Mouse (Mus musculus): ENCODE results near the gene Mgst3. TPM values are rescaled to one million over a fixed set of nuclear protein-coding genes. Genes with fewer than 3 reads are reported as not detected.

The Mgst3 gene
- polyA plus RNA-seq, 1 experiment: not detected

DNA sequence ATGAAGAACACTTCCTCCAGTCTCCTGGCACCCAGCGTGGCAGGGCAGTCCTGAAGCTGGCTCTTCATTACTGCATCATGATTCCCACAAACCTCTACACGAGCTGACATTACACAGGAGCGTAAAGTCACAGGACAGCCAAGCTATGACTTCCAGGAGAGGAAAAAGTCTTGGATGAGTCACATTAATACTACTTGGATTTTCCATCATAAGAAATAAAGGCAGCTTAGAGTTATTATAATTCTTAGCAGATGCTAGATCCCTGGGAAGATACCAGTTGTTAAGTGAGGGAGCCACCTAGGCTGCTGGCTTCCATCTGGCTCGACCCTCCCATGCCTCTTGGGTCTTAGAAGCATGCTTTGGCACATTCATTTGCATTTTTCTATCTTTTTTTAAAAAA is 3.3 kb downstream of the Mgst3 start:
- H3K4me1 ChIP-seq (ENCODE audit: control insufficient read depth, insufficient read depth, low read length): peaks cover 20% of the 10 kb centered on the region
- no peak overlapping the region for H3K27ac ChIP-seq (ENCODE audit: insufficient read depth, low read depth, low read length)
- 25% methylated on average over 4 of the region's 4 CpGs for WGBS
- H3K4me3 ChIP-seq (ENCODE audit: insufficient read depth, low read depth, low read length): no peak overlapping the region
- TF ChIP-seq CTCF (IDR thresholded peaks at IDR 0.05; ENCODE audit: insufficient read depth, low read depth, low read length) (no peak), POLR2A (IDR thresholded peaks at IDR 0.05; ENCODE audit: insufficient read depth, low read depth, low read length) (no peak)

- Histone ChIP-seq H3K27ac (ENCODE audit: insufficient read depth, low read depth, low read length) (no peak overlapping the region), H3K4me3 (ENCODE audit: insufficient read depth, low read depth, low read length) (no peak overlapping the region), H3K4me1 (ENCODE audit: control insufficient read depth, insufficient read depth, low read length) (peaks cover 20% of the 10 kb centered on the region)
- TF ChIP-seq CTCF (IDR thresholded peaks at IDR 0.05; ENCODE audit: insufficient read depth, low read depth, low read length): no peak
- no peak for TF ChIP-seq POLR2A (IDR thresholded peaks at IDR 0.05; ENCODE audit: insufficient read depth, low read depth, low read length)
- WGBS: 95% methylated on average over 7 of the region's 7 CpGs
Measured at GRCm38 (mm10) chr1:167389584-167389983, 4.1 kb downstream of the Mgst3 start.

DNA sequence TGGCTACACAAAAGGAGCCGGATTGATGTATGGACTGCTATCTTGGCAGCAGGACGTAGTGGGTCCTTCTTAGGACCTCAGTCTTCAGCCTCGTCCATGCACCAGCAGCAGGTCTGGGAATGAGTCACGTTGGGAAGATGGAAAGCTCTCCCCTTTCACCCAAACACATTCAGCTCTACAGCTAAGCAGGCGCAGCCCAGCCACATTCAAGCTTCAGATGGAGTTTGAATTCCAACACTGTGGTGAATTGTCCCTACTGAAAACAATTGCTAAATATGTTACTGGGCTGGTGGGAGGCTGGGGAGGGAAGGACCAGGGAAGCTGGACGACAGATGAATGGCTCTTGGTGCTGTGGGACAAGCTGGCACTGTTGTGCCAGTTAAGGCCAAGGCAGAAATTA is 5.1 kb downstream of the Mgst3 start:
- no peak overlapping the region for H3K4me3 ChIP-seq (ENCODE audit: insufficient read depth, low read depth, low read length)
- H3K27ac ChIP-seq (ENCODE audit: insufficient read depth, low read depth, low read length): no peak overlapping the region
- TF ChIP-seq CTCF (IDR thresholded peaks at IDR 0.05; ENCODE audit: insufficient read depth, low read depth, low read length) (no peak), POLR2A (IDR thresholded peaks at IDR 0.05; ENCODE audit: insufficient read depth, low read depth, low read length) (no peak)
- peaks cover 20% of the 10 kb centered on the region for H3K4me1 ChIP-seq (ENCODE audit: control insufficient read depth, insufficient read depth, low read length)
- WGBS: 69% methylated on average over 6 of the region's 6 CpGs

GRCm38 (mm10) chr1:167387796-167388195 is 5.8 kb downstream of the Mgst3 start:
- peaks cover 19% of the 10 kb centered on the region for H3K4me1 ChIP-seq (ENCODE audit: control insufficient read depth, insufficient read depth, low read length)
- WGBS: 92% methylated on average over 3 of the region's 3 CpGs
- H3K27ac ChIP-seq (ENCODE audit: insufficient read depth, low read depth, low read length): no peak overlapping the region
- no peak for TF ChIP-seq CTCF (IDR thresholded peaks at IDR 0.05; ENCODE audit: insufficient read depth, low read depth, low read length)
- TF ChIP-seq POLR2A (IDR thresholded peaks at IDR 0.05; ENCODE audit: insufficient read depth, low read depth, low read length): no peak
- no peak overlapping the region for H3K4me3 ChIP-seq (ENCODE audit: insufficient read depth, low read depth, low read length)

- Histone ChIP-seq H3K4me3 (ENCODE audit: insufficient read depth, low read depth, low read length) (no peak overlapping the region), H3K27ac (ENCODE audit: insufficient read depth, low read depth, low read length) (no peak overlapping the region), H3K4me1 (ENCODE audit: control insufficient read depth, insufficient read depth, low read length) (peaks cover 15% of the 10 kb centered on the region)
- no peak for TF ChIP-seq CTCF (IDR thresholded peaks at IDR 0.05; ENCODE audit: insufficient read depth, low read depth, low read length)
- TF ChIP-seq POLR2A (IDR thresholded peaks at IDR 0.05; ENCODE audit: insufficient read depth, low read depth, low read length): no peak
- 71% methylated on average over 2 of the region's 2 CpGs for WGBS
Measured at GRCm38 (mm10) chr1:167387310-167387709, 6.3 kb downstream of the Mgst3 start.

DNA sequence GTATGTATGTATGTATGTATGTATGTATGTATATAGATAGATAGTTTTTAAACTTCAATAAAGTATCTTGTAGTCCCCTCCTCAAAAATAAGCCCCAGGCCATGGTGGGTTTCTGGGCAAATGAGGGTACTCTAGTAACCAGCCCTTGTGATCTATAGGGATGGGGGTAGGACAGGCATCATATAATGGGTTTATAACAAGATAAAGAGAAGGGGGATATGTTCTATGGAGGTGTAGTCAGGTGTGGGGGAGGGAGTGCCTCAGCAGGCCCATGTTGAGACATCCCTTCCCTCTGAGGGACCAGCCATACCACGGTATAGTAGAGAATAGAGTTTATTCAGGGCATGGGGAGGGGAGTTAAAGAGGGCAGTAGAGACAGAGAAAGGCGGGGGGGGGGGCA is 7.2 kb downstream of the Mgst3 start:
- H3K27ac ChIP-seq (ENCODE audit: insufficient read depth, low read depth, low read length): no peak overlapping the region
- peaks cover 15% of the 10 kb centered on the region for H3K4me1 ChIP-seq (ENCODE audit: control insufficient read depth, insufficient read depth, low read length)
- H3K4me3 ChIP-seq (ENCODE audit: insufficient read depth, low read depth, low read length): no peak overlapping the region
- TF ChIP-seq CTCF (IDR thresholded peaks at IDR 0.05; ENCODE audit: insufficient read depth, low read depth, low read length) (no peak), POLR2A (IDR thresholded peaks at IDR 0.05; ENCODE audit: insufficient read depth, low read depth, low read length) (no peak)
- 56% methylated on average over 2 of the region's 2 CpGs for WGBS

GRCm38 (mm10) chr1:167385636-167386035 is 8.0 kb downstream of the Mgst3 start:
- 78% methylated on average over 5 of the region's 5 CpGs for WGBS

DNA sequence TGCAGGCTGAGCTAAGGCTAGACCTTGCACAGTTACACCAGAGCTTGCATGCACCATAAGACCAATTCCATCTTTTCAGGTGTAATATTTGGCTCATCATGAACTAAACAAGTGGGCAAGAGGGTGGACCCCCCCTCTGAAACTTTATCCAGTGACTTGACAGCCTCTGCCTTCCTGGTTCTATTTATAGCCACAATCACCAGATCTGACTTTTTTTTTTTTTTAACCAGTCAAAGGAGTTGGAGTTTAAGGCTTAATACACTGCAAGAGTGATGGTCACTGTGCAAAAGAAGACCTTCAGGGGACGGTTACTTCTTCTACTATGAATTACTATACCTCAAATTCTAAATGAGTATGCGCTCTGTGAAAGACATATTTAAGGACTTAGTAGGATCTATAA is 8.4 kb downstream of the Mgst3 start:
- no peak for TF ChIP-seq CTCF (IDR thresholded peaks at IDR 0.05; ENCODE audit: insufficient read depth, low read depth, low read length)
- TF ChIP-seq POLR2A (IDR thresholded peaks at IDR 0.05; ENCODE audit: insufficient read depth, low read depth, low read length): no peak
- Histone ChIP-seq H3K4me3 (ENCODE audit: insufficient read depth, low read depth, low read length) (no peak overlapping the region), H3K27ac (ENCODE audit: insufficient read depth, low read depth, low read length) (no peak overlapping the region), H3K4me1 (ENCODE audit: control insufficient read depth, insufficient read depth, low read length) (peaks cover 13% of the 10 kb centered on the region)
- WGBS: 94% methylated on average over 2 of the region's 2 CpGs

More at GRCm38 (mm10) chr1:167385636-167386035, 8.0 kb downstream of the Mgst3 start:
- TF ChIP-seq POLR2A (IDR thresholded peaks at IDR 0.05; ENCODE audit: insufficient read depth, low read depth, low read length) (no peak), CTCF (IDR thresholded peaks at IDR 0.05; ENCODE audit: insufficient read depth, low read depth, low read length) (no peak)
- Histone ChIP-seq H3K27ac (ENCODE audit: insufficient read depth, low read depth, low read length) (no peak overlapping the region), H3K4me1 (ENCODE audit: control insufficient read depth, insufficient read depth, low read length) (peaks cover 14% of the 10 kb centered on the region), H3K4me3 (ENCODE audit: insufficient read depth, low read depth, low read length) (no peak overlapping the region)

DNA sequence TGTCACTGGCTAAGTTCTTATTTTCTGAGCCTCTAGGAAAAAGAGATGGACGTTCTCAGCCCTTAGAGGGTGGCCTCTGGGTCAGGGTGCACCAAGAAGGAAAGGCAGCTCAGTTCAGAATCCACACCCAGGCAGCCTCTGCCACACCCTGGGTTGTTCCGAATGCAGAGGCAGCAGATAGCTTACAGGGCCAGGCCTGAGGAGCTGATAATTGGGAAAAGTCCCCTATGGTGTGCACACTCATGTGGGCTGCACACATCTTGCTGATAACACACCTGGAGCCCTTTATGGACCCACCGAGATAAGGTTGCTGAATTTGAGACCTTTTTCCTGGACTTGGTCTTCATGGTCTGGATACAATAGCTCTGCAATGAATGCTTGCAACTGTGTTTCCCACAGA is 9.5 kb downstream of the Mgst3 start:
- no peak for TF ChIP-seq CTCF (IDR thresholded peaks at IDR 0.05; ENCODE audit: insufficient read depth, low read depth, low read length)
- TF ChIP-seq POLR2A (IDR thresholded peaks at IDR 0.05; ENCODE audit: insufficient read depth, low read depth, low read length): no peak
- WGBS: 86% methylated on average over 3 of the region's 3 CpGs
- no peak overlapping the region for H3K4me3 ChIP-seq (ENCODE audit: insufficient read depth, low read depth, low read length)
- H3K4me1 ChIP-seq (ENCODE audit: control insufficient read depth, insufficient read depth, low read length): peaks cover 5% of the 10 kb centered on the region; the same call in 1 of the 2 replicates
- H3K27ac ChIP-seq (ENCODE audit: insufficient read depth, low read depth, low read length): no peak overlapping the region

DNA sequence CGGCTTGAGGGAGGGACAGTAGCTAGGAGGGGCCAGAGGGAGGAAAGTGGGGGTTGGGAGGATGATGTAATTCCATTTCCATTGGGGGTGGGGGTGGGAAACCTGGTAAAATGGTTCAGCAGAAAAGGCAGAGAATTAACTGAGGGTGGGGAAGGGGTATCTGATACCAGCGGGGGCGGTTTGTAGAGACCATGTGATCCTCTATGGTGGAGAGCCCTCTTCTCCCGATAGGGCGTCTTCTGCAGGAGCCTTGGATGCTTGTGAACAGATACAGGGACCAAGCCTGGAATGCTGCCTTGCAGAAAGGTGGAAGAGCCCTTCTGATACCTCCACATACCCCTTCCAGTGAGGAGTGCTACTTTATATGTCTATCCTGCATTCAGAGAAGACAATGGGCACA is 10.5 kb downstream of the Mgst3 start:
- Histone ChIP-seq H3K27ac (ENCODE audit: insufficient read depth, low read depth, low read length) (no peak overlapping the region), H3K4me1 (ENCODE audit: control insufficient read depth, insufficient read depth, low read length) (peaks cover 7% of the 10 kb centered on the region), H3K4me3 (ENCODE audit: insufficient read depth, low read depth, low read length) (no peak overlapping the region)
- no peak for TF ChIP-seq POLR2A (IDR thresholded peaks at IDR 0.05; ENCODE audit: insufficient read depth, low read depth, low read length)
- TF ChIP-seq CTCF (IDR thresholded peaks at IDR 0.05; ENCODE audit: insufficient read depth, low read depth, low read length): no peak
- 75% methylated on average over 5 of the region's 5 CpGs for WGBS
